Mouse (Mus musculus) thymus, adult 2 months (tissue): ENCODE measurements around the gene Rabgap1. TPM values are rescaled to one million over a fixed set of nuclear protein-coding genes. Genes with fewer than 3 reads are reported as not detected.

Experiments
- DNase-seq: peaks from one replicate; pipeline ENCODE4 v3.0.0; 2021
- H3K27ac ChIP-seq: fragments of 200-500 bp; 2 replicates; pipeline ENCODE4 v1.5.1; 2012; ENCODE audit warnings: low read length, control low read depth; ENCODE audit not compliant: control insufficient read depth, insufficient read depth
- H3K27me3 ChIP-seq: fragments of 200-500 bp; 2 replicates; pipeline ENCODE4 v1.6.1; 2012; ENCODE audit warnings: mild to moderate bottlenecking, low read length, moderate library complexity, mixed read lengths; ENCODE audit not compliant: control insufficient read depth, insufficient read depth
- H3K36me3 ChIP-seq: fragments of 200-500 bp; 2 replicates; pipeline ENCODE4 v1.6.1; 2012; ENCODE audit warnings: mild to moderate bottlenecking, low read length, moderate library complexity; ENCODE audit not compliant: control insufficient read depth, insufficient read depth
- H3K4me1 ChIP-seq: fragments of 200-500 bp; replicated peaks from 2 replicates; pipeline ENCODE4 v1.6.1; 2012; ENCODE audit warnings: low read length; ENCODE audit not compliant: control insufficient read depth, insufficient read depth
- H3K4me3 ChIP-seq: fragments of 200-500 bp; 2 replicates; pipeline ENCODE4 v1.5.1; 2012; ENCODE audit warnings: mild to moderate bottlenecking, low read length, control low read depth, moderate library complexity; ENCODE audit not compliant: control insufficient read depth, insufficient read depth
- CTCF ChIP-seq: fragments of 200-500 bp; IDR thresholded peaks from 2 replicates; pipeline ENCODE4 v1.5.1; 2012; ENCODE audit warnings: mild to moderate bottlenecking, control low read depth, low read length, moderate library complexity, borderline replicate concordance; ENCODE audit not compliant: control insufficient read depth, poor library complexity, insufficient read depth; ENCODE audit errors: extremely low read depth
- POLR2A ChIP-seq: fragments of 200-500 bp; IDR thresholded peaks from 2 replicates; pipeline ENCODE4 v1.6.1; 2012; ENCODE audit warnings: mild to moderate bottlenecking, low read length, control low read depth, moderate library complexity; ENCODE audit not compliant: control insufficient read depth, poor library complexity, insufficient read depth; ENCODE audit errors: extremely low read depth
- WGBS: fragments of 180-500 bp; shearing (Covaris S2); methylation state at CpG from one replicate; pipeline ENCODE4 v1.1.7; 2018; 5-methylcytosine and 5-hydroxymethylcytosine counted together
- polyA plus RNA-seq: library from polyadenylated mRNA; depleted of rRNA; stranded (reverse); fragments of >200 nt; gene quantifications from 2 replicates; pipeline ENCODE4 v1.2.3, GENCODE M21; 2012

Gene Rabgap1
- polyA plus RNA-seq, 1 experiment, result 11.3 TPM

- H3K4me3 ChIP-seq, result no peak overlapping the region
- peaks cover 3% of the 10 kb centered on the region; the same call in 1 of the 2 replicates for H3K36me3 ChIP-seq
- TF ChIP-seq POLR2A (no peak), CTCF (no peak)
- WGBS, result 96% methylated on average over 4 of the region's 4 CpGs
- no peak overlapping the region for H3K27ac ChIP-seq
- no peak for DNase-seq
- H3K27me3 ChIP-seq, result no peaks in the 10 kb centered on the region
- no peaks in the 10 kb centered on the region for H3K4me1 ChIP-seq
Observed at GRCm38 (mm10) chr2:37511134-37511901, 68.2 kb downstream of the Rabgap1 start.

- Histone ChIP-seq H3K4me3 (no peak within 1 kb of the TSS), H3K4me1 (no peaks in the 10 kb centered on the region), H3K36me3 (peaks cover 3% of the 10 kb centered on the region; the same call in 1 of the 2 replicates), H3K27me3 (no peaks in the 10 kb centered on the region), H3K27ac (no peak within 1 kb of the TSS)
- DNase-seq, result no peak
- TF ChIP-seq POLR2A, result no peak
- TF ChIP-seq CTCF, result no peak
- WGBS, result 85% methylated on average over 11 of the region's 11 CpGs
Observed at GRCm38 (mm10) chr2:37516030-37516710, 73.1 kb downstream of the Rabgap1 start, which contains the start of gene Gpr21. Gene Gpr21, plus strand, starts transcription at chr2:37516332.

DNA sequence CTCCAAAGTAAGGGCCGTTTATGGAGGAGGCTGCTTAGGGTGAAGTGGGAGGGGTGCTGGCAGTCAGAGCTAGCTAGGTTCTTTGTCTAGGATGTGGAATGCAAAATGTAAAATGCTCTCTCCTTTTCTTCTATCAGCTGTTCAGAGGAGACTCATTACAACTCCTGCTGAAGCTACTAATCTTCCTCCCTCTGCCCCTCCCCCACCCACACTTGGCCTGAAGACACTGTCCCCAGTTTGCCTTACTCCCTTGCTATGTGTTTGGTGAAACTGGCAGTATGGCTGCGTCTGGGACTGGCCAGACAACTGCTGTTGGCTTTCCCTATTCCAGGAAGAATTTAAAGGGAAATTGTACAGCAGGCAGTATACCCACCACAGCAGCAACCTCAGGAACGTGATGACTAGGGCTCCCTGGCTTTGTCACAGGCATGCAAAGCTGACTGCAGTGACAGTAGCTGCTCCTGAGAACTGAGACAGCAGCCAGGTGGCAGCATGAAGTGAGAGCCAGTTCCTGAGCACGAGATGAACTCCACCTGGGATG lies 73.9 kb downstream of the Rabgap1 start:
- H3K4me3 ChIP-seq, result no peak overlapping the region
- no peak for TF ChIP-seq CTCF
- no peak for TF ChIP-seq POLR2A
- no peaks in the 10 kb centered on the region for H3K4me1 ChIP-seq
- peaks cover 3% of the 10 kb centered on the region; the same call in 1 of the 2 replicates for H3K36me3 ChIP-seq
- no peak overlapping the region for H3K27ac ChIP-seq
- 86% methylated on average over 4 of the region's 4 CpGs for WGBS
- no peak for DNase-seq
- no peaks in the 10 kb centered on the region for H3K27me3 ChIP-seq

DNA sequence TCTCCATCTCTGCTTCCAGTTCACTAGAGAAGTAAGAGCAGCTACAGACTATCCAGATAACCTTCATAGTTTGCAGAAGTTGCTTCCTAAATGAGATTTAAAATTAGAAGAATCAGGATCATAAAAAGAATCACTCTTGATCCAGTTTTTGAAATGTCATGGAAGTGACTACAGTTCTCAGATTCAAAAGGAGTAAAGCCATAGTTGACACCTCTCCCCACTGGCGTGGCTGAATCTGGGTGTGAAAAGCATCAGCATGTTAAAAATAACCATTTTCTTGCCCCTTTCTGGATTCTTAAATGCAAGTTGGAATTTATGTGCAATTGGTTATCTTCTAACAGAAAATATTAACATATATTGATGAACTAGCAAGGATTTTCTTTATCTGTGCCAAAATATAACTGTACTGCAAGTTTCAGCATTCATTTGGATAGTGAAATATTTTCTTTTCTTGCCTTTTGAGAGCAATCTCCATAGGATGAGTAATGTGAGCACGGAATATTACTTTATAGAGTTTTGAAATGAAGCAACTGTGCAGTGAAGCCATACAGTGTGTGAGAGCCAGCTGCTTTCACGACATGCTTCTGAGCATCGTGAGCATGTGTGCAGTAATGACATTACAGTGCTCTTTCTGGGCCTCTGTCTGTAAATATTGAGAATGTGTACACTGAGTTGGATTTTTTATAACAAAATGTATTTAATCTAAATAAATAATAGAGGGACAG lies 75.6 kb downstream of the Rabgap1 start:
- Histone ChIP-seq H3K27ac (no peak overlapping the region), H3K27me3 (no peaks in the 10 kb centered on the region), H3K4me3 (no peak overlapping the region), H3K36me3 (no peaks in the 10 kb centered on the region; the same call in 1 of the 2 replicates), H3K4me1 (no peaks in the 10 kb centered on the region)
- WGBS, result 95% methylated on average over 4 of the region's 4 CpGs
- DNase-seq, result no peak
- no peak for TF ChIP-seq CTCF
- TF ChIP-seq POLR2A, result no peak

GRCm38 (mm10) chr2:37519286-37519640 lies 76.2 kb downstream of the Rabgap1 start:
- DNase-seq, result no peak
- Histone ChIP-seq H3K36me3 (no peaks in the 10 kb centered on the region; the same call in 1 of the 2 replicates), H3K27me3 (no peaks in the 10 kb centered on the region), H3K27ac (no peak overlapping the region), H3K4me3 (no peak overlapping the region), H3K4me1 (no peaks in the 10 kb centered on the region)
- TF ChIP-seq POLR2A (no peak), CTCF (no peak)
- WGBS, result 91% methylated on average over 1 of the region's 1 CpGs

- Histone ChIP-seq H3K4me1 (no peaks in the 10 kb centered on the region), H3K27me3 (no peaks in the 10 kb centered on the region), H3K36me3 (no peaks in the 10 kb centered on the region; the same call in 1 of the 2 replicates), H3K4me3 (no peak overlapping the region), H3K27ac (no peak overlapping the region)
- DNase-seq, result no peak
- TF ChIP-seq CTCF (no peak), POLR2A (no peak)
Observed at GRCm38 (mm10) chr2:37527587-37527986, 84.5 kb downstream of the Rabgap1 start.
